Mouse (Mus musculus): ENCODE data around the gene Nme7. TPM values are rescaled to one million over a fixed set of nuclear protein-coding genes. Genes with fewer than 3 reads are reported as not detected.
A peak's percentile ranks its signal among the peaks of the same experiment; 100 is the strongest.

Nme7 gene
- total RNA-seq, 2 experiments from 2014 or later = 13.2 to 19.8 TPM

GRCm38 (mm10) chr1:164434049-164434448 is 130.1 kb downstream of the Nme7 start:
- DNase-seq = no peak

GRCm38 (mm10) chr1:164436749-164437148 is 132.8 kb downstream of the Nme7 start:
- no peak for DNase-seq

DNA sequence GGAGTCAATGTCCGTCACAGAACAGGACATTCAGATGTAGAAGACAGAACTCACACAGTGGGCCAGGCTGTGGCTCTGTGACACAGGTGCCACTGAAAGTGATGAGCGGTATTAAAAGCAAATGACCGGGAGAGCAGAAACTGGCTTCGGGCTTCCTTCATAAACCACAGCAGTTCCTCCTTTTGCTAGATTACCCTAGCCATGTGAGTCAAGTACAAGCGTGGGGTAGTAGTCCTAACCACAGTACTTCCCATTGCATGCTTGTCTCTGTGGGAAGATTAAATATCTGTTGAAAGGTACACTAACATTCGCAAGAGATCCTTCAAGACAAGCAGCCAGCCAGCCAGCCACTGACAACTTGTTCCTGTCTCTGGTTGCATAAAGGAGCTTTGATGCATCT is 136.3 kb downstream of the Nme7 start:
- DNase-seq = no peak

DNA sequence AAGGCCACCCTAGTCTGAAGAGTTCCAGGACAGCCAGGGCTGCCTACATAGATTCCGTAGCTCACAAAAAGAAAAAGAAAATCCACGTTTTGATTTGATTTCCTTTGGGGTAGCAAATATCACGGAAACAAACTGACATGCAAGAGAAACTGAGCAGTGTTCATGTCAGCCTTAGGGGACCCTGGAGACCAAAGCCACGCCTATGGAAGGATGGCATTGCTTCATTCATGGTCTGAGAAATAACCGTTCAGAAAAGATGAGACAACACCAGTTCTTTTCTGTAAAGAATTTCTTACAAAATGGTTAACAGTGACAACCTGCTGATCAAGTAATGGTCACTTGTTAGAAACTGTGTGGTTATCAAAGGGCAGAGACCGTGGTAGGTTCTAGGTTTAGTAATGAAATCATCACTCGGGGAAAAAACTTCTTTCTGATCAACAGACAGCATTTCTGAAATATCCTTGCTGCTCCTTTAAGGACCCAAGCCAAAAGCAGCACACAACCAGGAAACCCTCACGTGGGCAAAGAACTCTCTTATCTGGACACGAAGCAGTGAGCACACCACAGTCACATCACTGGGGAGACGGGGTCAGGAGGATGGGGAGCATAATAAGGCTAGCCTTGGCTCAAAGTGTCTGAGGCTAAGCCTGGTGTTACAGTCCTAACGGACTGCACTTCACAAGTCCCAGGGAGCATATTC is 136.9 kb downstream of the Nme7 start:
- DNase-seq = no peak

DNA sequence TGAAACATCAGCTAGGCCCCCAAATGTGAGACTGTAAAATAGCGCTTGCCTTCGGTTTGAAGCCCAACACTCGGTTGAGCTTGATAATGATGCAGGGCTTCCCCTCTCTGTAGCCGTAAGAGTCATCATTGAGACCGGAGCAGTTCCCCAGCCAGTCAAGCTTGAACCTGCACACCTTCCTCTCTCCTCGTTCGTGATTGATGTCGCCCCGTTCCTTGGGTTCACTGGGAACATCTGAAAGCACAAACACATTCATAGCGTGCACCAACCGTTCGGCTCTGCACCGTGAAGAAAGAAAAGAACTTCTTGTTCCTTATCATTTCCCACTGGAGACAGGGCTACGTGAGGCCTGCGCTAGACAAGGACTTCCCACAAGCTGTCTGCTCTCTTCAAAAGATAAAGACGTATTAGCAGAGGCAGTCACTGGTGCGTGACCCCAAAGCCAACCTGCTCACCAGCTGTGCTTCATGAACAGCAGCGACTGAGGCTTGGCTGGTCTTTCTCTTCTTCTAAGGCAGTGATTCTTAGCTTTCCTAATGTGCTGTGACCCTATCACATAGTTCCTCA is 137.6 kb downstream of the Nme7 start:
- DNase-seq = no peak

GRCm38 (mm10) chr1:164445620-164446162 is 141.8 kb downstream of the Nme7 start:
- no peak for DNase-seq

DNA sequence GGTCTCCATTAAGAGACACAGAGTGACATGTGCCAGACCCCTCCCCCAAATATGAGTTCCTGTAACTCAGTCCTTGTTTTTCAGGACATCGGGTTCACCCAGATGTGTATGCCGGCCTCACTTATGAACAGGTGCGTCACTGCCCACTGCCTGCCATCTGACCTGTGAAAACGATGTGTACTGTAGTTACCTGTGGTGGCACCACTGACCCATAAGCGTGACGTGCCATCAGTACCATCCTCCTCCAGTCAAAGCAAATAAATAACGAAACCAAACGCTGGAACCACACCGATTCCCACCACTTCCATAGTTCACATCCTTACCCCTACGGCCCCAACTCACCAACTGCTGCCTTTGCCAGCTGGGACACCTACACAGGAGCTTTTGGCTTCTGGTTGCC is 142.6 kb downstream of the Nme7 start:
- no peak for DNase-seq

- no peak for DNase-seq
These were observed 143.6 kb downstream of the Nme7 start for GRCm38 (mm10) chr1:164447521-164447920.

- peak; percentile 7 to 54 for DNase-seq
These were observed 145.7 kb downstream of the Nme7 start for GRCm38 (mm10) chr1:164449626-164450025.

GRCm38 (mm10) chr1:164450231-164450630 is 146.3 kb downstream of the Nme7 start:
- no peak for DNase-seq

DNA sequence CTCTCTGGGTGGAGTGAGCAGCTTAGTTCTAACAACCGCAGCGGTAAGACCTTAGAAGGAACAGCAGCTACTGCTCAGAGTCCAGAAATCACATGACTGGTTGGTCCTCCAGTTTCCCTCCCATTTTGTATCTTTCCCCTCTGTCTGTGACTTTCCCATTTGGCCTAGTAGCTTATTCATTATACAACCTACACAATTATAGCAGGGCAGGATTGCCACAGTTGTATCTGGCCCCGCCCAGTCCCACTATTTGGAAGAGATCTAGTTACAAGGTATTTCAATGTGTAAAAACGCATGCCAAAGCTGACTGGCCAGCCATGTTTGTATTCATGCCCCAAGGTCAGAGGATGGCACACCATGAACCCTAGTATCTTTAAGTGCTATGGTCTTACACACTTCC is 146.7 kb downstream of the Nme7 start:
- no peak for DNase-seq

- peak; percentile 37 to 39 for DNase-seq
These were observed 147.4 kb downstream of the Nme7 start for GRCm38 (mm10) chr1:164451346-164451745.

GRCm38 (mm10) chr1:164452580-164452979 is 148.7 kb downstream of the Nme7 start:
- no peak for DNase-seq

- DNase-seq = no peak
These were observed 149.2 kb downstream of the Nme7 start for GRCm38 (mm10) chr1:164453146-164453545.

- no peak for DNase-seq
These were observed 149.8 kb downstream of the Nme7 start for GRCm38 (mm10) chr1:164453739-164454138.

DNA sequence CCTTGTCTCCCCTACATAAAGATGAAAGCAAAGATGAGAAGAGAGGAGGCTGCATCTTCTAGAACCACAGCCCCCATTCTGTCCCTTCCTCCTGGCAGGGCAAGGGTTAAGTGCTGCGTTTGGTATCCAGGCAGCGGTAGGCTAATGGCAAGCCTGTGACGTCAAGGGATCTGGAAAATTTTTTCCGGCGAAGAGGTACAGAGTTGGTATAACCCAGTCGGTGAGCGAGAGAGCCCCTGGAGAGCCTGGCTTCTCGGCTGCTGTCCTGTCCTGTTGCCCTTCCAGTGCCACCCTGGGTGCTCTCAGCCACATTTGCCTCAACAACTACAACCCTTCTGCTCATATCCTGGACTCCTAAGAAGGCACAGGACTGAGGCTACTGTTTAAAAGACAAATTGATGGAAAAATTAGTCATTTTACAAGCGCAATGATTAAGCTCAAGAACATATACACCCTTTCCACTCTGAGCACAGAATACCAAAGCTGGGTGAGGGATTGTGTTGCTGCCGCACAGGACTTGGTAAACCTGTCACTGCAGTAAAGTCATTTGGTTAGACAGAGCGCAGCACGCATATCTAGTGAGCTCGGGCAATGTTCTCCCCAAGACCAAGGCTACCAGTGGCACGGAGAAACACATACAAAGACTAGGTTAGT is 151.0 kb downstream of the Nme7 start:
- peak; percentile 57 to 73 for DNase-seq

GRCm38 (mm10) chr1:164455614-164456013 is 151.7 kb downstream of the Nme7 start:
- DNase-seq = peak in 1 of 2 experiments; percentile 32

DNA sequence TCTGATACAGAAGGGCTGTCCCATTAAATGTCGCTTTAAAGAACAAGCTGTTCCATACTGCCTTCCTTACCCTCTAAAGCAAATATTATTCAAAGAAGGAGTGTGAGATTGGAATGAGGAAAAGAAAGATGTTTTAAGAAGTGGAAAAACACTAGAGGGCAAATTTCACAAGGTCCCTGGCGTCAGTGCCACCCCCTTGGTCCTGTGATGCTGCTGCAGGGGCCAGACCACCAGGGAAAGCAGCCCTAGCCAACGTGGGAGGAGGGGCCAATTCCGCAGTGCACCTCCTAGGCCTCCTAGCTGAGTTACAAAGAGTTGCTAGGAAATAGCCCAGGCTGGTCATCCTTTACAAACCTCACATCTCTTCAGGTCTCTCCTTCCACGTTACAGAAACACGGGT is 152.1 kb downstream of the Nme7 start:
- DNase-seq = peak in 1 of 2 experiments; percentile 18

GRCm38 (mm10) chr1:164456731-164457130 is 152.8 kb downstream of the Nme7 start:
- DNase-seq = no peak

DNA sequence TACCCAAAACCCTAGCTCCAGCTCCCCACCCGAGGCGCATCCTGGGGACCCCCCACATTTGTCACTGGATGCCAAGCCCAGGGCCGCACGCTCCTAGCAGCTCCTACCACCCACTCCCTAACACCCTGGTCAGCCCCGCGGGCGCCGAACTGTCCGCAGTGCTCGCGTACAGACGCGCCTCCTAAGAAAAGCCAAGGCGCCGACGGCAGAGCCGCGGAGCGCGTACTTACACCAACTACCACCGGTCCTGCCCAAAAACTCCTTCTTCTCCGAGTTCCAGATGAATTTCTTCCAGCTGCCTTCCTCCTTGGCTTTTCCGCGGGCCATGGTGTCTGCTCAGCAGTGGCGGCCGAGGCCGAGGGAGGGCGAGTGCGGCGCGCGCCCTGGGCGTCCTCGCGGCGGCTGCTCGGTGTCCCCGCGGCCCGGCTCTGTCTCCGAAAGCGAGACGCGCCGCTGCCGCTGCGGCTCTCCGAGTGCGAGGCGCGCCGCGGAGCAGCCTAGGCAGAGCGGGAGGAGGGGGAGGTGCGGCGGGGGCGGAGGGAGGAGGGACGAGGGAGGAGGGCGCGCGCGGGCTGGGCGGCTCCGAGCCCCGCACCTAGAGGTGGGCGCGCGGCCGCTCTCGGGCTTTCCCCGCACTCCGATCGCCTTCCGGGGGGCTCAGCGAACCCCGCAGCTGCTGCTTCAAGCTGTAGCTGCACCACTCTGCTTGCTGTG is 153.8 kb downstream of the Nme7 start:
- peak; percentile 74 to 83 for DNase-seq

- DNase-seq = peak; percentile 87 to 91
These were observed 154.3 kb downstream of the Nme7 start, which contains the start of gene Atp1b1 for GRCm38 (mm10) chr1:164458245-164458613. Gene Atp1b1 (minus strand): TSS chr1:164458355.

- peak; percentile 54 to 66 for DNase-seq
These were observed 154.7 kb downstream of the Nme7 start for GRCm38 (mm10) chr1:164458621-164459051.
